ENCODE assay signal across 30 mouse cellular contexts in the genomic region with DNA sequence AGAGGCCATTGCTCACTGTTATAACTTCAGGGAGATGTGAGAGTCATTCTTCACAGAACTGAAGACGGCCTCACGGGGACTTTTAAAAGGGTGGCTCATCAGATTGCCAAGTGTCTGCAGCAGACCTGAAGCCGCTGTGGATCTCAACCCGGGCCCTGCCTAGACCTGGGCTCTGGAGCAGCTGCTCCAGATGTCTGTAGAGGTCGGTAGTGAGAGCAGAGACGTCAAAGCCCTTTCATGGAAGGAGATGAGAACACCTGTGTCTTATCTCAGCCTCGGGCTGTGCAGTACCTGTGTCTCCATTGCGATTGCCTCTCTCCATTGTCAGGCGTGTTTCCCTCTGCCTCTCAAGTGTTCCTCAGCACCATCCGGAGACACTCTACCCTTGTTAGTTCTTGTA.
DNase-seq lines count a peak whose midpoint lies in the region; ATAC-seq and TF ChIP-seq lines count a peak whose summit lies in the region.
"Had no signal": no experiment of that assay in that cellular context is flagged by ENCODE, and none has a peak within 500 bp of the region (broad histone marks: within the 10 kb centered on the region; RNA-seq: fewer than 3 reads in every experiment).

No protein-coding gene starts in this region.

- no peaks in the 10 kb centered on the region for H3K9me3 ChIP-seq in midbrain, embryonic 11.5 days (ENCODE audit: control insufficient read depth, low read length)
- no peaks in the 10 kb centered on the region for H3K9me3 ChIP-seq in midbrain, embryonic 14.5 days (ENCODE audit: control insufficient read depth, low read length)
- no peaks in the 10 kb centered on the region for H3K9me3 ChIP-seq in CH12.LX (replicated peaks; ENCODE audit: low read length)
- no peaks in the 10 kb centered on the region for H3K9me3 ChIP-seq in stomach, postnatal 0 days (ENCODE audit: control insufficient read depth, low read length)
- H3K9me3 ChIP-seq: G1E; heart, embryonic 12.5 days; hindbrain, embryonic 13.5 days; kidney, embryonic 15.5 days; limb, embryonic 10.5 days; limb, embryonic 15.5 days; liver, embryonic 13.5 days; neural tube, embryonic 13.5 days had no signal

- H3K4me3 ChIP-seq in midbrain, embryonic 11.5 days (ENCODE audit: low read depth, low read length): no peak overlapping the region
- H3K4me3 ChIP-seq in midbrain, embryonic 14.5 days (replicated peaks; ENCODE audit: low read depth, low read length): no peak overlapping the region
- H3K4me3 ChIP-seq in CH12.LX (replicated peaks in 1 of 3; ENCODE audit: low read depth in 2 of 3, low read length in 2 of 3, poor library complexity in 1 of 3): no peak overlapping the region
- H3K4me3 ChIP-seq in stomach, postnatal 0 days (ENCODE audit: low read depth, low read length): no peak overlapping the region
- H3K4me3 ChIP-seq: heart, embryonic 12.5 days; hindbrain, embryonic 13.5 days; kidney, embryonic 15.5 days; limb, embryonic 10.5 days; limb, embryonic 15.5 days; liver, embryonic 13.5 days; myocyte; neural tube, embryonic 13.5 days had no signal

- no peak overlapping the region for H3K27ac ChIP-seq in midbrain, embryonic 11.5 days (ENCODE audit: low read depth, low read length)
- no peak overlapping the region for H3K27ac ChIP-seq in midbrain, embryonic 14.5 days (replicated peaks; ENCODE audit: low read depth, low read length)
- no peak overlapping the region for H3K27ac ChIP-seq in CH12.LX (ENCODE audit: insufficient read depth, low read depth)
- no peak overlapping the region for H3K27ac ChIP-seq in stomach, postnatal 0 days (replicated peaks)
- H3K27ac ChIP-seq: hindbrain, embryonic 13.5 days; kidney, embryonic 15.5 days; limb, embryonic 10.5 days; limb, embryonic 15.5 days; liver, embryonic 13.5 days; neural tube, embryonic 13.5 days had no signal

- peak; percentile 26 for DNase-seq in midbrain, embryonic 11.5 days (ENCODE audit: low spot score, missing footprints)
- no peak for DNase-seq in midbrain, embryonic 14.5 days
- peak; percentile 21 for DNase-seq in CH12.LX (ENCODE audit: extremely low read depth)
- DNase-seq in thymus, postnatal 0 days (ENCODE audit: low spot score): peak; percentile 74
- DNase-seq in thymus, postnatal 4 days: peak; percentile 44
- no peak for DNase-seq in stomach, postnatal 0 days (ENCODE audit: low spot score)
- DNase-seq in spleen, adult 12 weeks (ENCODE audit: low spot score): no peak
- DNase-seq: adrenal gland, postnatal 10 days; cerebellum, adult 8-10 months; cerebellum, postnatal 25 days; gastrocnemius, postnatal 25 days; heart, adult 18-20 months; heart, postnatal 4 days; kidney, adult 11 months; kidney, postnatal 25 days; liver, embryonic 13.5 days; lung, adult 18-20 months; lung, postnatal 4 days had no signal

- dilution Hi-C loops in CH12.LX (cut with MboI; ENCODE audit: extremely low pct_ligation_motif_present, extremely low pct_unique_long_range_greater_than_20kb, low sequenced_read_pairs): no loop called here

- TF ChIP-seq CTCF in CH12.LX (conservative IDR thresholded peaks at IDR 0.05 in 1 of 2, IDR thresholded peaks at IDR 0.05 in 1 of 2; ENCODE audit: low read depth in 2 of 2, low read length in 2 of 2): peak; percentile 32 to 59
- TF ChIP-seq CTCF in stomach, postnatal 0 days (IDR thresholded peaks at IDR 0.05; ENCODE audit: low read depth): no peak

- in situ Hi-C loops in CH12.LX (cut with MboI; ENCODE audit: low pct_ligation_motif_present, low pct_unique_long_range_greater_than_20kb, low sequenced_read_pairs): no loop called here

- no peaks in the 10 kb centered on the region for H3K4me1 ChIP-seq in midbrain, embryonic 11.5 days (ENCODE audit: control insufficient read depth, insufficient read depth, low read length)
- peaks cover 3% of the 10 kb centered on the region; the same call in 1 of the 2 replicates for H3K4me1 ChIP-seq in midbrain, embryonic 14.5 days (ENCODE audit: control insufficient read depth, insufficient read depth, low read length)
- H3K4me1 ChIP-seq in CH12.LX (ENCODE audit: control insufficient read depth in 1 of 2, insufficient read depth in 2 of 2): peaks cover 10 to 35% of the 10 kb centered on the region in 2 experiments
- no peaks in the 10 kb centered on the region for H3K4me1 ChIP-seq in stomach, postnatal 0 days (replicated peaks; ENCODE audit: control insufficient read depth, insufficient read depth)
- H3K4me1 ChIP-seq: limb, embryonic 15.5 days; liver, embryonic 13.5 days; neural tube, embryonic 13.5 days had no signal

- H3K4me2 ChIP-seq in midbrain, embryonic 11.5 days: no peak overlapping the region
- H3K4me2 ChIP-seq in midbrain, embryonic 14.5 days (ENCODE audit: low read length): no peak overlapping the region
- H3K4me2 ChIP-seq in CH12.LX (ENCODE audit: insufficient read depth, low read depth, poor library complexity, severe bottlenecking): no peak overlapping the region
- no peak overlapping the region for H3K4me2 ChIP-seq in stomach, postnatal 0 days (replicated peaks; ENCODE audit: low read depth)
- H3K4me2 ChIP-seq: heart, embryonic 12.5 days; hindbrain, embryonic 13.5 days; kidney, embryonic 15.5 days; limb, embryonic 15.5 days; liver, embryonic 13.5 days; neural tube, embryonic 13.5 days had no signal

- no peak for ATAC-seq in midbrain, embryonic 11.5 days (ENCODE audit: low FRiP score)
- no peak for ATAC-seq in midbrain, embryonic 14.5 days (ENCODE audit: low FRiP score, low TSS enrichment)
- ATAC-seq in stomach, postnatal 0 days (ENCODE audit: low FRiP score, low TSS enrichment): no peak
- ATAC-seq: forebrain, embryonic 14.5 days; lung, postnatal 0 days; midbrain, embryonic 16.5 days; Patski had no signal

- no peak for TF ChIP-seq POLR2A in CH12.LX (IDR thresholded peaks at IDR 0.05; ENCODE audit: low read depth, low read length)

- 73% methylated on average over 10 of the region's 10 CpGs for WGBS in midbrain, embryonic 11.5 days
- 77% methylated on average over 10 of the region's 10 CpGs for WGBS in midbrain, embryonic 14.5 days
- 64% methylated on average over 10 of the region's 10 CpGs for WGBS in stomach, postnatal 0 days

- H3K79me2 ChIP-seq in CH12.LX (replicated peaks; ENCODE audit: control insufficient read depth, extremely low read depth, insufficient read depth, poor library complexity, severe bottlenecking): no peaks in the 10 kb centered on the region

- H3K27me3 ChIP-seq in midbrain, embryonic 11.5 days (ENCODE audit: control insufficient read depth, insufficient read depth, low read length): no peaks in the 10 kb centered on the region
- H3K27me3 ChIP-seq in midbrain, embryonic 14.5 days (ENCODE audit: control insufficient read depth, insufficient read depth, low read length): no peaks in the 10 kb centered on the region
- no peaks in the 10 kb centered on the region for H3K27me3 ChIP-seq in CH12.LX (replicated peaks)
- no peaks in the 10 kb centered on the region for H3K27me3 ChIP-seq in stomach, postnatal 0 days (ENCODE audit: control insufficient read depth, insufficient read depth, low read length)
- H3K27me3 ChIP-seq: heart, embryonic 12.5 days; hindbrain, embryonic 13.5 days; kidney, embryonic 15.5 days; limb, embryonic 15.5 days; liver, embryonic 13.5 days; neural tube, embryonic 13.5 days; Patski had no signal

- H3K36me3 ChIP-seq in midbrain, embryonic 11.5 days (ENCODE audit: control insufficient read depth, insufficient read depth, low read length): no peaks in the 10 kb centered on the region
- no peaks in the 10 kb centered on the region for H3K36me3 ChIP-seq in midbrain, embryonic 14.5 days (ENCODE audit: control insufficient read depth, insufficient read depth, low read length)
- H3K36me3 ChIP-seq in CH12.LX (replicated peaks in 1 of 2; ENCODE audit: control insufficient read depth in 1 of 2, insufficient read depth in 1 of 2, low read length in 1 of 2): no peaks in the 10 kb centered on the region
- H3K36me3 ChIP-seq in stomach, postnatal 0 days (ENCODE audit: control insufficient read depth, insufficient read depth, low read length): no peaks in the 10 kb centered on the region
- H3K36me3 ChIP-seq: G1E; heart, embryonic 12.5 days; hindbrain, embryonic 13.5 days; kidney, embryonic 15.5 days; limb, embryonic 10.5 days; limb, embryonic 15.5 days; liver, embryonic 13.5 days; neural tube, embryonic 13.5 days had no signal

- H3K9ac ChIP-seq in midbrain, embryonic 11.5 days (ENCODE audit: low read length): no peak overlapping the region
- H3K9ac ChIP-seq in midbrain, embryonic 14.5 days (replicated peaks; ENCODE audit: low read length): no peak overlapping the region
- H3K9ac ChIP-seq in CH12.LX (ENCODE audit: insufficient read depth, low read depth): no peak overlapping the region
- no peak overlapping the region for H3K9ac ChIP-seq in stomach, postnatal 0 days (ENCODE audit: low read length)
- H3K9ac ChIP-seq: heart, embryonic 12.5 days; hindbrain, embryonic 13.5 days; kidney, embryonic 15.5 days; limb, embryonic 15.5 days; liver, embryonic 13.5 days; neural tube, embryonic 13.5 days had no signal

- peak; percentile 41 for TF ChIP-seq RAD21 in CH12.LX (IDR thresholded peaks at IDR 0.05; ENCODE audit: low read depth, low read length)

- TF ChIP-seq EP300 in CH12.LX (IDR thresholded peaks at IDR 0.05; ENCODE audit: low read length): no peak
- TF ChIP-seq EP300 in stomach, postnatal 0 days (optimal IDR thresholded peaks at IDR 0.05): no peak

TF ChIP-seq in CH12.LX, 34 proteins besides CTCF, POLR2A, EP300 and RAD21:
- peak; percentile 21; the same call in 1 of the 2 replicates for TF ChIP-seq MEF2A (IDR thresholded peaks at IDR 0.05; ENCODE audit: borderline replicate concordance, low read depth, low read length)
- peak; percentile 30; the same call in 1 of the 2 replicates for TF ChIP-seq TCF12 (IDR thresholded peaks at IDR 0.05; ENCODE audit: low read depth, low read length)
- TF ChIP-seq SMC3 (IDR thresholded peaks at IDR 0.05; ENCODE audit: low read depth, low read length): peak; percentile 52
- TF ChIP-seq ZNF384 (IDR thresholded peaks at IDR 0.05; ENCODE audit: low read depth, low read length): no peak

Comparison
In these comparisons a context has a peak if more than half of its experiments do, and no peak if none do; other contexts are left out.
1. DNase-seq: peak in midbrain, embryonic 11.5 days (single experiment), CH12.LX (single experiment), thymus, postnatal 0 days (single experiment) and thymus, postnatal 4 days (single experiment); none in midbrain, embryonic 14.5 days (single experiment), stomach, postnatal 0 days (single experiment) and spleen, adult 12 weeks (single experiment).